Mouse (Mus musculus): ENCODE results near the gene Mecom.
A peak's percentile ranks its signal among the peaks of the same experiment; 100 is the strongest.
"Not testable (repeated sequence)": the region's sequence is repeated elsewhere in the genome, so short reads cannot be mapped to it uniquely, and the experiment has no call there.

The Mecom gene

GRCm38 (mm10) chr3:30547908-30548307 lies at the start of gene Mecom:
TSS of gene Mecom (minus strand) at chr3:30548008.
- no peak for DNase-seq

- DNase-seq, result no peak
Measured at GRCm38 (mm10) chr3:30597271-30597670, 49.5 kb upstream of the Mecom start.

- peak; percentile 48 for DNase-seq
Measured at GRCm38 (mm10) chr3:30595111-30595832, 47.5 kb upstream of the Mecom start.

- DNase-seq, result peak; percentile 18
Measured at GRCm38 (mm10) chr3:30593719-30594485, 46.1 kb upstream of the Mecom start.

- no peak for DNase-seq
Measured at GRCm38 (mm10) chr3:30592418-30592853, 44.6 kb upstream of the Mecom start.

DNA sequence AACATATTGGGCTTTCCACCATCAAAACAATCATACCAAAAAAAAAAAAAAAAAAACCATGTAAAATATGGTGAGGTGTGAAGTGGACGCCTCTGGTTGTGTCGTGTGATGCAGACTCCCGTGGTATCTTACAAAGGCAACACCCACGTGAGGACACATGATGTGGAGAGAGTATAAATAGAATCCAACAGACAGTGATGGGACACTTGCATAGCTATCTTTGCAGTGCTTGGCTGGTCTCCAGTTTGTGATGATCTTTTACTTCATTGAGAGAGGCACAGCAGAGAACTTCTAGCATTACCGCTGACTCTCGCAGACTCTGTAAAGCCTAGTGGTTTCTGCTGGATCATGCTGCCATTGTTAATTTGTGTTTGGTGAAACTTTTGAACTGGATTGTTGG lies 41.1 kb upstream of the Mecom start:
- no peak for DNase-seq

DNA sequence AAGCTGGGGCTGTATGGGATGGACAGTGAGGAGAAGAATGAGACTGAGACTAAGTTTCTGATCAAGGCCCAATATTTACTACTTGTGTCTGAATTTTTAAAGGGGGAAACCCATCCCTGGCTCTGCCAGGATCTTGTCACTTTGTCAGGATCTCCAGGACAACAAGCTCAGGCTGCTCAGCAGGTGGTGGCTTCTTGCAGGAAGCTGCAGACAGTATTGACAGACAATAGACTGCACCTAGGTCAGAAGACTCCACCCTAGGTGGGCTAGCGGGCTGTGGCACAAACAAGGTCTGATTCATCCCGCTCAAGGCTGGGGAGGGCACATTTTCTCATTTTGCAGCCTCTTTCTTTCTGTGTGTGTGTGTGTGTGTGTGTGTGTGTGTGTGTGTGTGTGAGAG lies 25.7 kb upstream of the Mecom start:
- DNase-seq, result no peak

GRCm38 (mm10) chr3:30566333-30566732 lies 18.5 kb upstream of the Mecom start:
- DNase-seq, result not testable (repeated sequence)

- no peak for DNase-seq
Measured at GRCm38 (mm10) chr3:30560677-30561314, 13.0 kb upstream of the Mecom start.

GRCm38 (mm10) chr3:30553741-30554140 lies 5.9 kb upstream of the Mecom start:
- no peak for DNase-seq

- DNase-seq, result no peak
Measured at GRCm38 (mm10) chr3:30550218-30550617, 2.4 kb upstream of the Mecom start.

DNA sequence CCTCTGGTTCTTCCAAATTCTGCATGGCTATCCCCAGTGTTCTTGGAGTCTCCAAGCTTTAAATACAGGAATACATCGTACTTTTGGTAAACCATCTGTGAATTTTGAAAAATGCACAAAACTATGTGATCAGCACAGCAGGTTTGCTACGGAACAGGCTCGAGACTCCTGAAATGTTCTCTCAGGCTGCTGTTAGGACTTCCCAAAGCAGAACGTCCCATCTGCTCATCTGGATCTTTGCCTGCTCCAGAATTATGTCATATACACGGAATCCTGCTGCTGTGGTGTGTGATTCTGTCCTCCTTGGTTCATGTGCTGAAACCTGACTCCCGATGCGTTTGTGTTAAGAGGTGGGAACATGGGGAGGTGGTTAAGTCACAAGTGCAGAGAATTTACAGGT lies 1.1 kb upstream of the Mecom start:
- DNase-seq, result peak; percentile 15

DNA sequence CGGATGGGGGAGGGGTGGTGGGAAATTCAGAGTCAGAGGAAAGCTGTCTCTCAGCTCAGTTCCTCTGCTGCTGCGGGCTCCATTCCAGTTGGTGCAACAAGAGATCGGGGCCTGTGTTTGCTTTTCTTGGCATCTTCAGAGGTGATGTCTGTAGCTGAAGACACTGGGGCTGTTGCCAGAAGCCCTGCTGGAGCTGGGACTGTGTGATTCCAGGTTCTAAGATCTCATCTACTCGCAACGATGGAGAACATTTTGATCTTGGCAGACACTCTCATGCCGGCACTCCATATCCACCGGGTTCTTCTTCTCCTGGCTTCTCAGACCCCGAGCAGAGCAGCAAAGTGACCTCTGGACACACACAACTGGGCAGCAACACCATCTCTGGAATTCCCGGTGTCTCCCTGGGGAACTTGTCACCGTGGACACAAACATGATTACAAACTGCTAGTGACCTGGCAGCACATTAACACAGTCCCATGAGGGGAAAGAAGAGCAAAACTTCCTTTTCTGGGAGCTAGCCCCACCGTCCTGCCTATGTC lies 908 bp downstream of the Mecom start:
- peak; percentile 4 for DNase-seq

DNA sequence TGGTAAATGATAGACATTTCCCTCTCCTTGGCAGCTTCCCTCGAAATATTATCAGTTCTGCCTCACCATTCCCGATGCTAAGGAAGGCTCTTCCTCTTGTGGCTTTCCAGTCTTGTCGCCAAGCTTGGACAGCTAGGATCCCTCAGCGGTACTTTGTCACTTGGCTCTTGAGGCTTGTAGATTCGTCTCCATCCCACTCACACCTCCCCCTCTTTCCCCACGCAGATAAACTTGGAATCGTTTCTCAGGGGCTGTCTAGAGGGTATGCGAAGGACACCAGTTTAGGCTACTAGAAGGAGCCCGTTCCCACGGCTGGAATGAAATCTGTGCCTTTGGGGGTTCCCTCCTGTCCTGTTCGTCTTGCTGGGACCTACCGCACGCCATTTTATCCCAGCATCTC lies 1.4 kb downstream of the Mecom start:
- no peak for DNase-seq

DNA sequence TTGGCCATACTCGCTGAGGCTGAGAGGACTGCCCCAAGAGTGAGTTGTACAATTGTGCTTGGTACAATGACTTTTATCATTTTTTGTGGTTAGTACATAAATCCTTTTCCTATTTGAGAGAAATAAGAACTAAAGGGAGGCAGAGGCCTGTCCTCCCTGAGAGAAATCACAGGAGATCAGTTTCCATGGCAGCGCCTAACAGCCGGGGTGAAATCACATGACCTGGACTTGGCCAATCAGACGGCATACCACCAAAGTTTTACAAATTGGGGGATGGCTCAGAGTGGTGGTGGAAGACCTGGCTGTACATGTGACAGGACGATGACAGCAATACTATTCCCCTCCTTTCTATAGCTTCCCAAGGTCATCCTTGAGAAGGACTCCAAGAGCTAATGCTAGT lies 2.6 kb downstream of the Mecom start:
- no peak for DNase-seq

DNA sequence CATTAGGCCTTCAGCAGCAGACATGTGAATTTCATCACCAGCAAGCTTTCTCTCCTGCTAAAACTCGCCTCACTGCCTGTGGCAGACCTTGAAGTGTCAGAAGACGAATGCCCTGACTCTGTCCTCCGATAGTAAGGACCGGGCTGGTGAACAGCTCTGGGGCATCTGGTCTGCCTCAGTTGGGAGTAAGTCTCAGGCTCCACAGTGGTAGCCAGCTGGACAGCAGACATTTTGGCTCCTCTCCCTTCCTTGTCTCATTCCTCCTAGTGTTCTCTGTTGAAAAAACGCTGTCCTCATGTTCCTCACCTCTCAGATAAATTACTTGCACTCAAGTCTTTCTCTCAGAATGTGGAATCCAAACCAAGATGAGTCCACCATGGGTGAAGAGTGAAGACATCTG lies 3.5 kb downstream of the Mecom start:
- no peak for DNase-seq

- no peak for DNase-seq
Measured at GRCm38 (mm10) chr3:30535821-30536220, 12.0 kb downstream of the Mecom start.

- DNase-seq, result not testable (repeated sequence)
Measured at GRCm38 (mm10) chr3:30520751-30521150, 27.1 kb downstream of the Mecom start.

DNA sequence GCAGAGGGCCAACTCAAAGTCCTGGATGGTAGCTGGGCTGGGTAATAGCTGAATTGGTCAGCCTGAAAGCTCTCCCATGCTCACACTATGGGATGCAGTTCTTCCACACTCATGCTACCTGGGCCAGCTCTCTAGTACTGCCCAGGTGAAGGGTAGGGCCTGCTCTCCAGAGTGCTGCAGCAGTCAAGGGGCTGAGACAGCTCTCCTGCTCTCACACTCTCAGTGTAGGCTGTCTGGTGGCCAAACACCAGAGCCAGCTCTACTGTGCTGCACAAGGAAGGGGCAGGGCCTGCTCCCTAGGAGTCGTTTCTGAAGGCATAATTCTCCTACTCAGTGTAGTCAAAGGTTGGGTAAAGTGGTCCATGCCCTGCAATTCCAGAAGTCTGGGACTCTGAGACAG lies 28.4 kb downstream of the Mecom start:
- no peak for DNase-seq

- DNase-seq, result no peak
Measured at GRCm38 (mm10) chr3:30515795-30516170, 32.0 kb downstream of the Mecom start.

- DNase-seq, result peak; percentile 26
Measured at GRCm38 (mm10) chr3:30514901-30515794, 32.7 kb downstream of the Mecom start.

DNA sequence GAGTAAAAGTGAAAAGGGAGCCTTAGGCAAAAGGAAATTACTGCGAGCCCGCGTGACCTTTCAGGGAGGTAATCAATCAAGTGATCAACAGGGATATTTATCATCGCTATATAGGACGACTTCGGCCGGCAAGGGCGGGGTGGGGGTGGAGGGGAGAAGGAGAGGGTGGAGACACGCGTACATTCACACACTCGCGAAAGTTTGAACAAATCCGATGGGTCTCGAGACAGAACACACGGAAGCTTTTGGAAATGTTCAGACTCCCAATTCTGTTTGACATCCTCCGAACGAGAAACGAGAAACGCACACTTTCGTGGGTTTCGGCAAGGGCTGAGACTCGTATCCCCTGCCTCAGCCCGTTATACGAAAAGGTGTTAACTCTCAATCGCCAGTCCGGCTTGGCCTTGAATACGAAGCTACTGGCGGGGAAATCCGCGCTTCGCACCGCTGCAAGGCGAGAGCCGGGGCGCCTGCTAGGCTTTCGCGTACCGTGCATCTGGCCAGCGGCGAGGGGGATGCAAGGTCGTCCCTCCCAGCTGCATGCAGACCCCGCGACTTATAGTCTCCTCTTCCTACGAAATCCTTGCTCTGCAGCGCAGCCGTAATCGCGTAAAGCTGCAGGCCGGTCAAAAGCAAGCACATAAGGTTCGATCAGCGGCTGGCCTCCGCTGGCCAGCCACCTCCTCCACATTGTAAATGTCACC lies 33.6 kb downstream of the Mecom start:
- no peak for DNase-seq

Data from right cerebral cortex, adult 18-20 months (tissue).